Mouse (Mus musculus) cerebellum, adult 9-10 months (tissue): ENCODE measurements at regions not wholly inside any gene's neighbourhood (a gene's known extent, or its start where the extent isn't known, plus 50 kb on each side); places are given as distances from the start of the nearest gene placed in this dataset.

Experiments
- DNase-seq: peaks from one replicate; pipeline ENCODE4 v3.0.0; 2022

- DNase-seq, result no peak
Observed at GRCm38 (mm10) chr12:27786716-27787291, 444.4 kb upstream of the Sox11 start.

DNA sequence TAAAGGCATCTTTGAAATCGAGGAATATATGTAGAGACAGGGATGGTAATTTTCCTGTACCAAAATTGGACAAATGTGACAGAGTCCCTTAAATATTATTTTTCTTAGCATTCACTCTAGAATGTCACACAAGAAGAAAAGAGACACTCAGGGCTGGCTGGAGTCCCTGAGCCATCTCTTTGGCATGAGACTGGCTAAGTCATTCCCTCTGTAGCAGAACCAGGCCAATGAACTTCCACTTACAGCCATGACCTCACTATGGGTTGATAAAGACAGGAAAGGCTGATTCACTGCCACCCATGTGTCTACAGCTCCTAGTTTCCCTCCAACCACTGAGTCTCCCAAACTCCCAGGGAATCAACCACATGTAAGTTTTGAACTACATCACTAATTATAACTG is 438.4 kb upstream of the Sox11 start:
- DNase-seq, result no peak

GRCm38 (mm10) chr12:27765948-27766347 is 423.6 kb upstream of the Sox11 start:
- DNase-seq, result no peak

GRCm38 (mm10) chr12:27759016-27759415 is 416.6 kb upstream of the Sox11 start:
- DNase-seq, result no peak

DNA sequence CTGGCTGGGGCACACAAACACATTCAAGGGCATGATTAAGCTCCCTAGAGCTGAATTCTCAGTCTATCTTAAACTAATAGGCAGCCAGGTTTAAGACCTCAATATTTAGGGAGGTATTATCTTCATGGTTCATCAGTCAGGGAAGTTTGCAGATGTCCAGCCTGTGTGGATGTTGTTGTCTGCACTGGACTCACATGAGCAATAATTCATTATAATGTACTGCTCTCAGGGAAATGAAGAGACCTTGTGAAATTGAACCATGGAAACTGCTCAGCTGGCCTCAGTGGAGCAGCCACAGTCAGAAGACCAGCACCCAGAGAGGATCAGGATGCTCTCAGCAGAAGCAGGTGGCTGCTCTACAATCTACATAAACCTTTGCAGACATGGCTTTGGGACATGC is 415.3 kb upstream of the Sox11 start:
- no peak for DNase-seq

DNA sequence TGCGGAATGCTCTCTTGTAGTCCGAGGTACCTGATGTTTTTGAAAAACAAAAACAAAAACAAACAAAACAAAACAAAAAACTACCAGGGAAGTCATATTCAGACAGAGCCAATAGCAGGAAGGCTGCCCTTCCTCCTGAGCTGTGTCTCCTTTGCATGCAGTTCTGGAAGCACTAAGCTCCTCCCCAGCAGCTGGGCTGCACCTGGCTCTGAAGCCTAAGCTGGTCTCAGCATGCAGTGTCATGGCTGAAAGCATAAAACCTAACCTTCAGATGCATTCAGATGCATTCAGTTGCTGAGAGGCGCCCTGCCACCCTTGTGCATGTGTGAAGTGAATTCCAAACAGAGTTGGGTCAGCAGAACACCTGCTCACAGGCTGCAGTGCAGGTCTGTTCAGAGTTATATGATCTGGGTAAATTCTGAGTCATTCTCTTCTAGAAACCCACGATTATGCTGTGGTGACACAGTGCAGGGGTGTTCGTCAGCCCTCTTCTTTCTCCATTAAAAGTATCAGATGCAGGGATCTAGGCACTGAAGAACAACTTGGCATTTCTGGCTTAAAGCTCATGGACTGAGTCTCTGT is 382.3 kb upstream of the Sox11 start:
- DNase-seq, result no peak

GRCm38 (mm10) chr12:27680459-27680858 is 338.1 kb upstream of the Sox11 start:
- no peak for DNase-seq

GRCm38 (mm10) chr12:27673404-27673803 is 331.0 kb upstream of the Sox11 start:
- no peak for DNase-seq

DNA sequence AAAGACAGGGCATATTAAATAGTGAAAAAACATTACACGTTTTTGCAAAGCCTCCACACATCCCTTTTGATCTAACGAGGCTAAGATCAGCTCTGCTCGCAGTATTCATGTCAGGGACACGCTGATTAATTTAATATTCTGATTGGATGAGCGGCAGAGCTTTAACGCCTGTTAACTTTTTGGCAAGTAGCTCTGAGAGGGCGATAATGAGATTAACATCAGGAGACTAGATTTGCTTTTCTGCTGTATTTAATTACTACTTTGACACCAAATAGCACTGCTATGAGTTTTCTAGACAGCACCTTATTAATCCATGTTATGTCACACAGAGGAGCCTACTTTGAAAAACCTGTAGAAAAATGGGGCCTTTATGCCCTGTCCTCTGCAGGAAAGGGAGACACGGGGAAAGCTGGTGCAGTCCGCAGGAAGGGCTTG is 328.3 kb upstream of the Sox11 start:
- no peak for DNase-seq

GRCm38 (mm10) chr12:27670190-27670589 is 327.8 kb upstream of the Sox11 start:
- no peak for DNase-seq

GRCm38 (mm10) chr12:27669542-27669941 is 327.2 kb upstream of the Sox11 start:
- no peak for DNase-seq

GRCm38 (mm10) chr12:27666456-27666855 is 324.1 kb upstream of the Sox11 start:
- DNase-seq, result no peak

DNA sequence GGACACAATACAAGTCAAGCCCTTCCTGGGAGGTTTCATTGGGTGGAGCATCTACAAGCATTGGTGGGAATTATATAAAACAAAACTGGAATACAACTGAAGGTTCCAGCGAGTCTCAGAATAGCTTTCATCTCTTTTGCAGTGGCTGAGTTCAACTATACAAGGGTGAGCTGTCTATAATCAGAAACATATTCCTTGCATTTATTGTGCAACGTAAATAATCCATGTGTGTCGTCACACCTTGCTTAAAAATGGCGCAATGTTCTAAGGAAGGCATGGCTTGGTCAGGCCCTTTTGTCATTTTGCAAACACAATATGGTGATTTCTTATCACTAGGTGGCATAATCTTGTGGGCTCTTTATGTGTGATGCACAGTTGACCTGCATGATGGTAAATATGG is 320.8 kb upstream of the Sox11 start:
- no peak for DNase-seq

GRCm38 (mm10) chr12:27662723-27663122 is 320.3 kb upstream of the Sox11 start:
- DNase-seq, result no peak

DNA sequence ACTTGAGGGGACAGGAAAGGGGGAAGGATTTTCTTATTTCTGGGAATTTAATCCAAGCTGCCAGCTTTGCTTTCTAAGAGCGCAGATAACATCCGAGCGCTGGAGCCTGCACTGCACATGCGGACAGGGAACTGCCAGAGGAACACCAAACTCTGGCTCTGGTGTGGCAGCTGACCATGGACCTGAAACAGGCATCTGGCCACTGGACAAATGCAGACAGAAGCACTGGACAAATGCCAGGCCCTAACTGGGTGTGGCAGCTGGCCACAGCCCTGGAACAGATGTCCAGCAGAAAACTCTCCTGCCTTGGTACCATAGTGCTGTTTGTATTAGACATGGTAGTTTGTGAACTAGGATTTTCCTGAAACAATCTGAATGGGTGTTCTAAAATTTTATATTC is 315.2 kb upstream of the Sox11 start:
- DNase-seq, result no peak

DNA sequence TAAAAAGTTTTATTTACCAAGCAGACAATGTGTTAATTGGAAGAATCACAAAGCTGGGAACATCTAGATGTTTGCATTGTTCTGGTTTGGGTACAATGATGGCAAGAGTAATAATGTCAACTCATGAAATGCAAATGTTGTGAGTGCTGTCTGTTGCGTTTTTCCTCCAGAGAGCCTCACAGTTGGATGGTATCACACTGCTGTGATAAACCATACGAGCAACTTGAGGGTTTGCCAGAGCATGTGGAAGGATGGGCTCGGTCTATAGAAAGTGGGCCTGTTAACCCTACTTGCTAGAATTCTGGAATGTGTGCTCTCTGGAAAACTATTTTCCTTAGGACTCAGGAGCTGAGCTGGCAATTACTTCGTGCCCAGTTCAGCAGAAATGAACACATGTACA is 311.2 kb upstream of the Sox11 start:
- no peak for DNase-seq

DNA sequence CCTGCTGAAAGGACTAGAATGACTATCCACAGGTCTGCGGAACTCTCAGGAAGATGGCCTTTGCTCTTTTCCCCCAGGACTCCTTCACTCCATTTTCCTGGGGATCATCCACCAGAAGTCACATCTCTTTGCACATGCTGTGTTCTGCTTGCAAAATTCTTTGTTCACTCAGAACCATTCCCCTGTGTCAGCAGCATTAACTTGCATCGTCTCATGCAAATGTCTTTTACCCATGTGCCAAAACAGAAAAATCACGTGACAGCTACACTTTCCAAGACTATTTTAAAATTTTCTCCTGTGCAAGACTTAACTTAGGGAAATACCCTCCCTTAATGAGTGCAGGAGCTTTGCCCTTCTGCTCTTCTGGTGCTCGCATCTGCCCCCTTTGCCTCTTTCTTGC is 306.2 kb upstream of the Sox11 start:
- no peak for DNase-seq

- DNase-seq, result no peak
Observed at GRCm38 (mm10) chr12:27646497-27647307, 304.3 kb upstream of the Sox11 start.

DNA sequence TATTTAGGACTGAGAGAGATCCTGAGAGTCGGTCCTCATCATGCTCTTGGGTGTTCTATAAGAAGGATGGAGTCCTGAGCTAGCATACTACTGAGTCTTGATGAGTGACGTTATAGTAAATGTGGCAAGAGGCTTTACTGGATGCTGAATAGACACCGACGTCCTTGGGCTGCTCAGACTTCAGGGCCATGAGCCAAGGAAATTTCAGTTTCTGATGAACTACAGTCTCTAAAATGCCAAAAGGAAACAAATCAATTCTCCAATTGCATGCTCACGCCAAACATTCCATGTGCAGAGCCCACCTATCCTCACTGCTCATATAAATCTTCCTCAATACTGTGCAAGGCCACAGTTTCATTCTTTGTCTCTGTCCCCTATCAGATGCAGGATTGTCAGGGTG is 277.2 kb upstream of the Sox11 start:
- DNase-seq, result no peak

GRCm38 (mm10) chr12:27604061-27604679 is 261.8 kb upstream of the Sox11 start:
- no peak for DNase-seq

DNA sequence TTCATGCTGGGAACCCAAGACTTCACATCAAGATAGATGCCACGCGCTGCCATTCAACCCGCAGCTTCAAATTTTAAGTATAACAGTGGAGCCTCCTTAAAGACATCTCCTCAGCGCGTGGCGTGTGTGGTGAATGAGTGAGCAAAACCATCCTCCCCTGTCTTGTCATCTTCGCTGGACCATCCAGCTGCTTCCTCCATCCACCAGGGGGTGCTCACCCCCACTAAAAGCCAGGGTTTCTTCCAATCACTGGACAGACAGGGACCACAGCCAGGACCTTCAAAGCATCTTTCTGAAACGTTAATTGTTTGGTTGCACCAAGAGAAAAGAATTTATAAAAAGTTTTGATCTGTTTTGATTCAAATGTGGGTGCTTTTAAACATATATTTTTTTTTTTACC is 256.8 kb upstream of the Sox11 start:
- peak; percentile 8 for DNase-seq

GRCm38 (mm10) chr12:27597878-27598277 is 255.5 kb upstream of the Sox11 start:
- no peak for DNase-seq

DNA sequence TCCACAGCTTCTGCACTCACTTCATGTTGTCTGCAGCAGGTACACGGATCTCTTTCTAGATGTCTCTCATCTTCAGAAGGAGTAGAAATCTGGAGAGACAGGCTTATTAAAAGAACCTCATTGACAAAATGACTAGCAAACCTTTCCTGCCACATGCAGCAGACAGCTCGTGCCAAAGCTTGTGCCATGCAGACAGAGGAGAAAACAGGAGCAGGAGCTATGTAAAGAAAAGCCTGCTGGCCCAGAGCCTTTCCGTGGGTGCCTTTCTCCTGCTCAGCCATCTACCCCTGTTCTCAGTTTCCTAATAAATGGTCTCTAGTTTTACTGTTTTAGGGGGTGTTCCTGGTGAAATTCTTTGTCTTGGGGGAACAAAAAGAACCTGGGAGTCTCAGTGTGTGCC is 254.9 kb upstream of the Sox11 start:
- DNase-seq, result no peak

GRCm38 (mm10) chr12:27595576-27595975 is 253.2 kb upstream of the Sox11 start:
- no peak for DNase-seq
